ENCODE assay signal across 13 mouse cellular contexts in the genomic region with DNA sequence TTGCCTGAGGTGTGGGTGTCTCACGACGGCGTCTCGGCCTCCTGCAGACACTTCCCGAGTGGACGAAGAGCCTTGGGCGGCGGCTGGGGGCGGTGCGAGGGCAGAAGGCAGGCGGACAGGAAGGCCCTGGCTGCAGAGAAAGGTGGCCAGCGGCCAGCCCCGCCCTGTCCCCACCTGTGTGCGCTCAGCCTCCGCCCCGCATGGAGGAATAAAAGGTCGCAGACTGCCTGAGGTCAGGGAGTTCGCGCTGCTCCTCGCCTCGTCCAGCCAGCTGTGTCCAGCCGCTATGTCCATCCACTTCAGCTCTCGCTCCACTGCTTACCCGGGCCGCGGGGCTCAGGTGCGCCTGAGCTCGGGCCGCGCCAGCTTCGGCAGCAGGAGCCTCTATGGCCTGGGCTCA. TPM values are rescaled to one million over a fixed set of nuclear protein-coding genes. Genes with fewer than 3 reads are reported as not detected.
DNase-seq lines count a peak whose midpoint lies in the region; ATAC-seq and TF ChIP-seq lines count a peak whose summit lies in the region.
"Had no signal": no experiment of that assay in that cellular context is flagged by ENCODE, and none has a peak within 500 bp of the region (broad histone marks: within the 10 kb centered on the region; RNA-seq: fewer than 3 reads in every experiment).

No protein-coding gene starts in this region.

- peak; percentile 19 for DNase-seq in hindbrain, embryonic 10.5 days (ENCODE audit: low spot score)
- no peak for DNase-seq in hindbrain, postnatal 0 days (ENCODE audit: low spot score)
- peak; percentile 82 to 83 for DNase-seq in kidney, postnatal 36 days
- DNase-seq in ovary, postnatal 10 days (ENCODE audit: low spot score) = peak; percentile 28
- no peak for DNase-seq in frontal cortex, postnatal 25 days (ENCODE audit: low spot score in 2 of 2)
- DNase-seq in layer of hippocampus, adult 9-11 months = no peak
- DNase-seq: right cerebral cortex, postnatal 14 days had no signal

- no peaks in the 10 kb centered on the region for H3K9me3 ChIP-seq in hindbrain, embryonic 10.5 days
- H3K9me3 ChIP-seq in hindbrain, postnatal 0 days (ENCODE audit: low read length) = no peaks in the 10 kb centered on the region
- H3K9me3 ChIP-seq in embryonic facial prominence, embryonic 15.5 days (replicated peaks) = no peaks in the 10 kb centered on the region
- no peaks in the 10 kb centered on the region for H3K9me3 ChIP-seq in midbrain, embryonic 15.5 days
- H3K9me3 ChIP-seq: hindbrain, embryonic 15.5 days; midbrain, embryonic 10.5 days had no signal

- H3K4me1 ChIP-seq in hindbrain, embryonic 10.5 days (replicated peaks) = peaks cover 37% of the 10 kb centered on the region
- 0 out of 2 replicates have a peak, but pooled peaks cover 3% of the 10 kb centered on the region for H3K4me1 ChIP-seq in hindbrain, postnatal 0 days (ENCODE audit: insufficient read depth, low read length)
- peaks cover 20% of the 10 kb centered on the region for H3K4me1 ChIP-seq in embryonic facial prominence, embryonic 15.5 days
- H3K4me1 ChIP-seq in midbrain, embryonic 15.5 days = peaks cover 3% of the 10 kb centered on the region; the same call in 1 of the 2 replicates

- TF ChIP-seq CTCF in hindbrain, postnatal 0 days (IDR thresholded peaks at IDR 0.05; ENCODE audit: low read depth) = no peak

- no peak overlapping the region for H3K9ac ChIP-seq in hindbrain, postnatal 0 days (replicated peaks; ENCODE audit: low read length)
- H3K9ac ChIP-seq in embryonic facial prominence, embryonic 15.5 days = no peak overlapping the region
- H3K9ac ChIP-seq in midbrain, embryonic 15.5 days = no peak overlapping the region
- H3K9ac ChIP-seq: hindbrain, embryonic 15.5 days had no signal

- no peak for ATAC-seq in hindbrain, postnatal 0 days
- ATAC-seq in embryonic facial prominence, embryonic 15.5 days (ENCODE audit: insufficient number of reproducible peaks, low FRiP score, low TSS enrichment, low read depth) = no peak
- no peak for ATAC-seq in midbrain, embryonic 15.5 days (replicated peaks)

- 20% methylated on average over 31 of the region's 31 CpGs for WGBS in hindbrain, embryonic 10.5 days
- 23% methylated on average over 31 of the region's 31 CpGs for WGBS in hindbrain, postnatal 0 days
- WGBS in embryonic facial prominence, embryonic 15.5 days = 24% methylated on average over 31 of the region's 31 CpGs
- WGBS in midbrain, embryonic 15.5 days = 33% methylated on average over 31 of the region's 31 CpGs

- H3K36me3 ChIP-seq in hindbrain, embryonic 10.5 days = no peaks in the 10 kb centered on the region
- H3K36me3 ChIP-seq in hindbrain, postnatal 0 days (ENCODE audit: insufficient read depth, low read length) = no peaks in the 10 kb centered on the region
- H3K36me3 ChIP-seq in embryonic facial prominence, embryonic 15.5 days = no peaks in the 10 kb centered on the region
- no peaks in the 10 kb centered on the region for H3K36me3 ChIP-seq in midbrain, embryonic 15.5 days (replicated peaks)
- H3K36me3 ChIP-seq: G1E; hindbrain, embryonic 15.5 days; midbrain, embryonic 10.5 days had no signal

- peaks cover 39% of the 10 kb centered on the region for H3K27me3 ChIP-seq in hindbrain, embryonic 10.5 days (ENCODE audit: insufficient read depth, poor library complexity, severe bottlenecking)
- 0 out of 2 replicates have a peak, but pooled peaks cover 5% of the 10 kb centered on the region for H3K27me3 ChIP-seq in hindbrain, postnatal 0 days (ENCODE audit: insufficient read depth, low read length)
- H3K27me3 ChIP-seq in embryonic facial prominence, embryonic 15.5 days = peaks cover 25% of the 10 kb centered on the region
- peaks cover 10% of the 10 kb centered on the region for H3K27me3 ChIP-seq in midbrain, embryonic 15.5 days (replicated peaks)

- no peak overlapping the region for H3K27ac ChIP-seq in hindbrain, embryonic 10.5 days
- H3K27ac ChIP-seq in hindbrain, postnatal 0 days = no peak overlapping the region
- H3K27ac ChIP-seq in embryonic facial prominence, embryonic 15.5 days (replicated peaks) = no peak overlapping the region
- no peak overlapping the region for H3K27ac ChIP-seq in midbrain, embryonic 15.5 days
- H3K27ac ChIP-seq: hindbrain, embryonic 15.5 days; midbrain, embryonic 10.5 days had no signal

- no peak overlapping the region for H3K4me2 ChIP-seq in hindbrain, postnatal 0 days (ENCODE audit: low read depth, low read length)
- peak overlapping the region; percentile 21; the same call in 1 of the 2 replicates for H3K4me2 ChIP-seq in embryonic facial prominence, embryonic 15.5 days (replicated peaks)
- H3K4me2 ChIP-seq in midbrain, embryonic 15.5 days = no peak overlapping the region
- H3K4me2 ChIP-seq: hindbrain, embryonic 15.5 days had no signal

- peak overlapping the region; percentile 20; the same call in 1 of the 2 replicates for H3K4me3 ChIP-seq in hindbrain, embryonic 10.5 days
- no peak overlapping the region for H3K4me3 ChIP-seq in hindbrain, postnatal 0 days (ENCODE audit: low read length)
- no peak overlapping the region; the same call in 1 of the 2 replicates for H3K4me3 ChIP-seq in embryonic facial prominence, embryonic 15.5 days (replicated peaks)
- H3K4me3 ChIP-seq in midbrain, embryonic 15.5 days = no peak overlapping the region
- H3K4me3 ChIP-seq: hindbrain, embryonic 15.5 days; midbrain, embryonic 10.5 days had no signal

RNA-seq across cellular contexts. Expression of gene Krt7, which starts 1.3 kb away (rescaled TPM):
- 17.5 and 19.9 TPM in 2 replicates for polyA plus RNA-seq in hindbrain, embryonic 10.5 days (2016; fragmentation: Nextera tagmentation; extraction: Ambion mirVana)
- 0.40 and 0.73 TPM in 2 replicates for total RNA-seq in hindbrain, postnatal 0 days (2014; rRNA removed)
- 0.84 and 0.95 TPM in 2 replicates for polyA plus RNA-seq in hindbrain, postnatal 0 days (2015; fragmentation: Nextera tagmentation; extraction: Ambion mirVana)
- 86.5 and 93.4 TPM in 2 replicates for polyA plus RNA-seq in embryonic facial prominence, embryonic 15.5 days (2015; fragmentation: Nextera tagmentation; extraction: Ambion mirVana)
- 0.52 and 0.62 TPM in 2 replicates for polyA plus RNA-seq in midbrain, embryonic 15.5 days (2015; fragmentation: Nextera tagmentation; extraction: Ambion mirVana)

RNA-seq across cellular contexts. Expression of gene Krt87, which starts 26.4 kb away (rescaled TPM):
- polyA plus RNA-seq in hindbrain, embryonic 10.5 days (2016; fragmentation: Nextera tagmentation; extraction: Ambion mirVana) = 0.10 TPM in 1 of 2 replicates, not detected in the other
- total RNA-seq in hindbrain, postnatal 0 days (2014; rRNA removed) = 0.75 and 1.5 TPM in 2 replicates
- polyA plus RNA-seq in hindbrain, postnatal 0 days (2015; fragmentation: Nextera tagmentation; extraction: Ambion mirVana) = 0.69 and 0.96 TPM in 2 replicates
- polyA plus RNA-seq in embryonic facial prominence, embryonic 15.5 days (2015; fragmentation: Nextera tagmentation; extraction: Ambion mirVana) = 5.5 and 11.0 TPM in 2 replicates
- polyA plus RNA-seq in midbrain, embryonic 15.5 days (2015; fragmentation: Nextera tagmentation; extraction: Ambion mirVana) = 0.40 and 0.83 TPM in 2 replicates
- total RNA-seq: G1E had no signal
- polyA plus RNA-seq: G1E; midbrain, embryonic 10.5 days had no signal

RNA-seq across cellular contexts. Expression of gene Krt88, which starts 35.4 kb away (rescaled TPM):
- polyA plus RNA-seq in hindbrain, embryonic 10.5 days (2016; fragmentation: Nextera tagmentation; extraction: Ambion mirVana) = not detected in 2 replicates
- total RNA-seq in hindbrain, postnatal 0 days (2014; rRNA removed) = not detected in 2 replicates
- polyA plus RNA-seq in hindbrain, postnatal 0 days (2015; fragmentation: Nextera tagmentation; extraction: Ambion mirVana) = 0.16 TPM in 1 of 2 replicates, not detected in the other
- polyA plus RNA-seq in embryonic facial prominence, embryonic 15.5 days (2015; fragmentation: Nextera tagmentation; extraction: Ambion mirVana) = not detected in 2 replicates
- polyA plus RNA-seq in midbrain, embryonic 15.5 days (2015; fragmentation: Nextera tagmentation; extraction: Ambion mirVana) = not detected in 2 replicates
- total RNA-seq: G1E had no signal
- polyA plus RNA-seq: brain, embryonic 14.5 days; G1E; hindbrain, embryonic 15.5 days; midbrain, embryonic 10.5 days had no signal

RNA-seq across cellular contexts. Expression of gene Krt80, which starts 42.2 kb away (rescaled TPM):
- polyA plus RNA-seq in hindbrain, embryonic 10.5 days (2016; fragmentation: Nextera tagmentation; extraction: Ambion mirVana) = 0.16 TPM in 1 of 2 replicates, not detected in the other
- 0.43 and 1.2 TPM in 2 replicates for total RNA-seq in hindbrain, postnatal 0 days (2014; rRNA removed)
- polyA plus RNA-seq in hindbrain, postnatal 0 days (2015; fragmentation: Nextera tagmentation; extraction: Ambion mirVana) = 0.30 and 0.33 TPM in 2 replicates
- polyA plus RNA-seq in embryonic facial prominence, embryonic 15.5 days (2015; fragmentation: Nextera tagmentation; extraction: Ambion mirVana) = 26.9 and 33.5 TPM in 2 replicates
- polyA plus RNA-seq in midbrain, embryonic 15.5 days (2015; fragmentation: Nextera tagmentation; extraction: Ambion mirVana) = 0.09 and 0.23 TPM in 2 replicates
- polyA plus RNA-seq: G1E had no signal

RNA-seq across cellular contexts. Expression of gene Krt81, which starts 51.4 kb away (rescaled TPM):
- polyA plus RNA-seq in hindbrain, embryonic 10.5 days (2016; fragmentation: Nextera tagmentation; extraction: Ambion mirVana) = not detected in 2 replicates
- not detected in 2 replicates for total RNA-seq in hindbrain, postnatal 0 days (2014; rRNA removed)
- polyA plus RNA-seq in hindbrain, postnatal 0 days (2015; fragmentation: Nextera tagmentation; extraction: Ambion mirVana) = 0.09 TPM in 1 of 2 replicates, not detected in the other
- polyA plus RNA-seq in embryonic facial prominence, embryonic 15.5 days (2015; fragmentation: Nextera tagmentation; extraction: Ambion mirVana) = 4.2 and 10.2 TPM in 2 replicates
- polyA plus RNA-seq in midbrain, embryonic 15.5 days (2015; fragmentation: Nextera tagmentation; extraction: Ambion mirVana) = 0.12 TPM in 1 of 2 replicates, not detected in the other
- total RNA-seq: G1E had no signal
- polyA plus RNA-seq: brain, embryonic 14.5 days; G1E; hindbrain, embryonic 15.5 days; midbrain, embryonic 10.5 days had no signal

Comparison
In these comparisons a context has a peak if more than half of its experiments do, and no peak if none do; other contexts are left out.
1. DNase-seq: peak in hindbrain, embryonic 10.5 days (single experiment), kidney, postnatal 36 days (2 of 2) and ovary, postnatal 10 days (single experiment); none in hindbrain, postnatal 0 days (single experiment), frontal cortex, postnatal 25 days (0 of 2) and layer of hippocampus, adult 9-11 months (single experiment).